Mouse (Mus musculus) small intestine, adult 2 months (tissue): ENCODE results near the gene Prrt2.

ENCODE experiments used
- CTCF ChIP-seq: fragments of 200-500 bp; IDR thresholded peaks from 2 replicates; pipeline ENCODE4 v1.5.1; 2012; ENCODE audit warnings: low read depth, mild to moderate bottlenecking, control low read depth, inconsistent platforms, low read length, moderate library complexity, mixed read lengths; ENCODE audit not compliant: insufficient replicate concordance, insufficient read length; ENCODE audit errors: extremely low read depth
- POLR2A ChIP-seq: fragments of 200-500 bp; IDR thresholded peaks from 2 replicates; pipeline ENCODE4 v1.6.1; 2012; ENCODE audit warnings: low read depth, mild to moderate bottlenecking, control low read depth, inconsistent platforms, low read length, moderate library complexity

DNA sequence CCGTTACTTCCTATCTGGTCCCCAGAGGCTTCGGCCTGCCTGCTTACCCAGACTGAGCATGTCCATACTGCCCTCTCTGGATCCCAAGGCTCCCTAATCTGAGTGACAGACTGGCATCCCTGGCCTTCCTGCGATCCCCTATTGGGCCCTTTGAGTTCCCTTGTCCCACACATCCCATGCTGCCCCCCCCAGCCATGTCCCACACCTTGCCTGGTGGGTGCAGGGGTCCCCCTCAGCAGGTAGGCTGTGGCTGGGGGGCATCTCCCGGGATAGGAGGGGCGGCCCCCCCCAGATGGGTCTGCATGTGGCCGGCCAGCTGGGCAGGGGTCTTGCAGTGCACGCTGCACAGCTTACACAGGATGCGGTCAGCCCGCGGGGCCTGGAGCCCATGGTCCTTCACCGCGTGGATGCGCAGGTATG lies 2.3 kb upstream of the Prrt2 start:
- TF ChIP-seq POLR2A (no peak), CTCF (no peak)
